Mouse (Mus musculus): ENCODE data around the gene P3h4. TPM values are rescaled to one million over a fixed set of nuclear protein-coding genes. Genes with fewer than 3 reads are reported as not detected.

P3h4 gene
- polyA plus RNA-seq, 1 experiment from 2014 or later = 4.6 TPM

- ATAC-seq (no peak), DNase-seq (no peak)
- Histone ChIP-seq H3K36me3 (replicated peaks; ENCODE audit: insufficient read depth, low read length) (no peaks in the 10 kb centered on the region), H3K27me3 (ENCODE audit: insufficient read depth, low read length) (no peaks in the 10 kb centered on the region), H3K27ac (ENCODE audit: low read depth) (no peak overlapping the region), H3K9me3 (ENCODE audit: low read length) (no peaks in the 10 kb centered on the region), H3K9ac (replicated peaks) (no peak overlapping the region), H3K4me1 (ENCODE audit: insufficient read depth) (no peaks in the 10 kb centered on the region), H3K4me2 (ENCODE audit: low read depth, low read length) (no peak overlapping the region), H3K4me3 (ENCODE audit: low read depth, low read length) (no peak overlapping the region)
- WGBS (ENCODE audit: insufficient replicate concordance) = 58% methylated on average over 3 of the region's 3 CpGs
- no peak for TF ChIP-seq EP300 (IDR thresholded peaks at IDR 0.05; ENCODE audit: low read depth)
- no peak for TF ChIP-seq CTCF (IDR thresholded peaks at IDR 0.05; ENCODE audit: low read depth)
Observed at GRCm38 (mm10) chr11:100426820-100427219, 12.2 kb upstream of the P3h4 start.

GRCm38 (mm10) chr11:100425851-100426250, 11.2 kb upstream of the P3h4 start:
- no peak overlapping the region for H3K4me3 ChIP-seq (ENCODE audit: low read depth, low read length)
- H3K9me3 ChIP-seq (ENCODE audit: low read length) = no peaks in the 10 kb centered on the region
- H3K4me2 ChIP-seq (ENCODE audit: low read depth, low read length) = no peak overlapping the region
- ATAC-seq (peak; percentile 41; the same call in 1 of the 2 replicates), DNase-seq (peak; percentile 58)
- H3K27ac ChIP-seq (ENCODE audit: low read depth) = no peak overlapping the region
- H3K36me3 ChIP-seq (replicated peaks; ENCODE audit: insufficient read depth, low read length) = no peaks in the 10 kb centered on the region
- no peak overlapping the region for H3K9ac ChIP-seq (replicated peaks)
- WGBS (ENCODE audit: insufficient replicate concordance) = 38% methylated on average over 7 of the region's 7 CpGs
- TF ChIP-seq CTCF (IDR thresholded peaks at IDR 0.05; ENCODE audit: low read depth) = peak; percentile 77
- TF ChIP-seq EP300 (IDR thresholded peaks at IDR 0.05; ENCODE audit: low read depth) = no peak
- no peaks in the 10 kb centered on the region for H3K27me3 ChIP-seq (ENCODE audit: insufficient read depth, low read length)
- H3K4me1 ChIP-seq (ENCODE audit: insufficient read depth) = no peaks in the 10 kb centered on the region

DNA sequence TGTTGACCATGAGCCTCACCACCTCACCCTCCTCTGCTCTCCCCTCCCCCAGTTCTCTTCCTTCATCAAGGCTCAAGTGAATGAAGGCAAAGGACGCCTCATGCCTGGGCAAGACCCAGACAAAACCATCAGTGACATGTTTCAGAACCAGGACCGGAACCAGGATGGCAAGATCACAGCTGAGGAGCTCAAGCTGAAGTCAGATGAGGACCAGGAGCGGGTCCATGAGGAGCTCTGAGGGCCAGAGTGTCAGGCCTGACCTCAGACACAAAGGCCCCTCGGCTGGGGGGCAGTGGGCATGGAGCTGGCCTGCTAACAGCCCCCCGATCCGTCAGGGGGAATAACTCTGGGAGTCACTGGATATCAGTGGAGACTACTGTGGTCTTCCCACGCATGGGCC, 9.2 kb upstream of the P3h4 start:
- Histone ChIP-seq H3K27me3 (ENCODE audit: insufficient read depth, low read length) (no peaks in the 10 kb centered on the region), H3K4me1 (ENCODE audit: insufficient read depth) (no peaks in the 10 kb centered on the region), H3K36me3 (replicated peaks; ENCODE audit: insufficient read depth, low read length) (no peaks in the 10 kb centered on the region), H3K9me3 (ENCODE audit: low read length) (no peaks in the 10 kb centered on the region), H3K9ac (replicated peaks) (no peak overlapping the region), H3K27ac (ENCODE audit: low read depth) (no peak overlapping the region), H3K4me2 (ENCODE audit: low read depth, low read length) (no peak overlapping the region), H3K4me3 (ENCODE audit: low read depth, low read length) (no peak overlapping the region)
- TF ChIP-seq EP300 (IDR thresholded peaks at IDR 0.05; ENCODE audit: low read depth) (no peak), CTCF (IDR thresholded peaks at IDR 0.05; ENCODE audit: low read depth) (no peak)
- no peak for ATAC-seq
- 82% methylated on average over 7 of the region's 7 CpGs for WGBS (ENCODE audit: insufficient replicate concordance)
- no peak for DNase-seq

- H3K4me2 ChIP-seq (ENCODE audit: low read depth, low read length) = no peak overlapping the region
- H3K9me3 ChIP-seq (ENCODE audit: low read length) = no peaks in the 10 kb centered on the region
- no peaks in the 10 kb centered on the region for H3K36me3 ChIP-seq (replicated peaks; ENCODE audit: insufficient read depth, low read length)
- DNase-seq (no peak), ATAC-seq (no peak)
- H3K27me3 ChIP-seq (ENCODE audit: insufficient read depth, low read length) = no peaks in the 10 kb centered on the region
- no peak overlapping the region for H3K9ac ChIP-seq (replicated peaks)
- 80% methylated on average over 8 of the region's 8 CpGs for WGBS (ENCODE audit: insufficient replicate concordance)
- TF ChIP-seq CTCF (IDR thresholded peaks at IDR 0.05; ENCODE audit: low read depth) (no peak), EP300 (IDR thresholded peaks at IDR 0.05; ENCODE audit: low read depth) (no peak)
- H3K4me1 ChIP-seq (ENCODE audit: insufficient read depth) = no peaks in the 10 kb centered on the region
- no peak overlapping the region for H3K27ac ChIP-seq (ENCODE audit: low read depth)
- H3K4me3 ChIP-seq (ENCODE audit: low read depth, low read length) = no peak overlapping the region
Observed at GRCm38 (mm10) chr11:100421537-100421936, 6.9 kb upstream of the P3h4 start.

DNA sequence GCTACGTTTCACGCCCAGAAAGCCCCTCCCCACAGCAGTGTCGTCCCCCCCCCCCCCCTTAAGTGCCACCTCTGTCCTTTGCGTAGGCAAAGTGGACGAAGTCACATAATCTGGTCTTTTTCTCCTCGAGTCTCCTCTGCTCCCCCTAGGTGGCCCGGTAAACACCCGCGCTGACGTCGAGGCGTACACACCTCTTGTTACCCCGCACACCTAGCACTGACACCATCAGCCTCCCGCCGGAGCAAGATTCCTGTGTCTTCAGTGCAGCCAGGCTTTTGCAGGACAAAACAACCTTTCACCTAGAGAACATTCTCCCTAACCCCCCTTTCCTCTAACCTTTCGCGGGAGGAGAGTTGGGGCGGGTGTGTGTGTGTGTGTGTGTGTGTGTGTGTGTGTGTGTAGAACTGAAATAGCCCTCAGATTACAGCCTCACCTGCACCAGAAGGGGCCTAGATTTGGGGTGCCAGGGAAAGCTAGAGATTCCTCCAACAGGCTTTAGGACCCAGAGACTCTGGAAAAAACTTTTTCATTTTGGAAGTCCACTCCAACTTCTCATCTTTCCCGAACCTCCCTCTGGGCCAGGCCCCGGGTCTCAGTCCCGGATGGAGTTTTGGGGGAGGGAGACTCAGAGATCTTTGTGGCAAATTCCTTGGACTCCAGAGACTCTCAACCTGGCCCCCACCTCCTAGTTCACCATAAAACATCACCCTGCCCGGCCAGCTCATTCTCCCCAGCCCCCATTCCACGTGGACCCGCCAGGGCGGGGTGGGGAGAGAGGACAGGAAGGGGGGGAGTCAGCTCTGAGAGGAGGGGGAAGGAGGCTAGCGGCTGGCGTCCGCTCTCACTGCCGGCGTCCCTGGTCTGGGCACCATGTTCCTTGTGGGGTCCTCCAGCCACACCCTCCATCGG, 532 bp upstream of the P3h4 start, which contains the start of gene Fkbp10:
Fkbp10 (plus strand) TSS at position 784 of the 909 bp plus-strand sequence.
- Histone ChIP-seq H3K36me3 (replicated peaks; ENCODE audit: insufficient read depth, low read length) (no peaks in the 10 kb centered on the region), H3K4me3 (ENCODE audit: low read depth, low read length) (peak within 1 kb of the TSS; percentile 46), H3K27me3 (ENCODE audit: insufficient read depth, low read length) (peaks cover 34% of the 10 kb centered on the region), H3K9ac (replicated peaks) (peak within 1 kb of the TSS; percentile 66), H3K4me2 (ENCODE audit: low read depth, low read length) (peak within 1 kb of the TSS; percentile 82), H3K4me1 (ENCODE audit: insufficient read depth) (no peaks in the 10 kb centered on the region), H3K9me3 (ENCODE audit: low read length) (no peaks in the 10 kb centered on the region), H3K27ac (ENCODE audit: low read depth) (peak within 1 kb of the TSS; percentile 39; the same call in 1 of the 2 replicates)
- TF ChIP-seq EP300 (IDR thresholded peaks at IDR 0.05; ENCODE audit: low read depth) = no peak
- TF ChIP-seq CTCF (IDR thresholded peaks at IDR 0.05; ENCODE audit: low read depth) = no peak
- DNase-seq = peak; percentile 45
- 4% methylated on average over 30 of the region's 31 CpGs for WGBS (ENCODE audit: insufficient replicate concordance)
- peak; percentile 43; the same call in 1 of the 2 replicates for ATAC-seq

DNA sequence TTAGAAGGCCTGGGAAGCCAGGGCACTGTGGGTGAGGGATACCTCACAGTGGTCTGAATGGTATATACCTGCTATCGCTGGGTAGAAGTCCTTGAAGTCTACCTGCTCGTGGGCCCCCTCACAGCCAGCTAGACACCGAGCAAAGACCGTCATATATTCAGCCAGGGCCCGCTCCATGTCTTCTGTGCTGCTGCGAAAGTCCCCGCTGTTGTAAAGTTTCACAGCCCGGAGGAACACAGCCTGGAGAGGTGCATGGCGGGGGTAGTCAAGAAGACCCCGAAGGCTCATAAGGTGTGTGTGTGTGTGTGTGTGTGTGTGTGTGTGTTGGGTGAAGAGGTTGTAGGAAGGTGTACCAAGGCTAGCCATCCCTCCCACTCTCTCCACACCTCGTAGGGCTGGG, 1.1 kb downstream of the P3h4 start:
- Histone ChIP-seq H3K27ac (ENCODE audit: low read depth) (no peak overlapping the region), H3K36me3 (replicated peaks; ENCODE audit: insufficient read depth, low read length) (no peaks in the 10 kb centered on the region), H3K4me3 (ENCODE audit: low read depth, low read length) (peak overlapping the region; percentile 46; the same call in 1 of the 2 replicates), H3K9me3 (ENCODE audit: low read length) (no peaks in the 10 kb centered on the region), H3K27me3 (ENCODE audit: insufficient read depth, low read length) (peaks cover 34% of the 10 kb centered on the region), H3K4me1 (ENCODE audit: insufficient read depth) (no peaks in the 10 kb centered on the region), H3K4me2 (ENCODE audit: low read depth, low read length) (peak overlapping the region; percentile 82; the same call in 1 of the 2 replicates), H3K9ac (replicated peaks) (peak overlapping the region; percentile 66; the same call in 1 of the 2 replicates)
- TF ChIP-seq EP300 (IDR thresholded peaks at IDR 0.05; ENCODE audit: low read depth) (no peak), CTCF (IDR thresholded peaks at IDR 0.05; ENCODE audit: low read depth) (no peak)
- DNase-seq = no peak
- no peak for ATAC-seq
- WGBS (ENCODE audit: insufficient replicate concordance) = 79% methylated on average over 11 of the region's 11 CpGs

Data from liver, postnatal 0 days (tissue).